Mouse (Mus musculus): Measurements from ENCODE around the gene Wap.

- no peak for TF ChIP-seq CTCF (IDR thresholded peaks at IDR 0.05; ENCODE audit: insufficient read depth, low read length)
- no peak for TF ChIP-seq POLR2A (IDR thresholded peaks at IDR 0.05; ENCODE audit: borderline replicate concordance, extremely low read depth, low read depth, low read length)
Observed at GRCm38 (mm10) chr11:6603224-6603623, 35.2 kb downstream of the Wap start.
